Mouse (Mus musculus) heart, postnatal 36 days (tissue): ENCODE data around the gene Ndufa6. TPM values are rescaled to one million over a fixed set of nuclear protein-coding genes. Genes with fewer than 3 reads are reported as not detected.

Experiments used
- DNase-seq, 2 experiments: peaks; one replicate each; pipeline ENCODE4 v3.0.0; 2021 to 2022
- intact Hi-C: fragments of 180-260 bp; cut with DNase I; formaldehyde crosslinking; loops from one replicate; pipeline ENCODE4 v1.15.1; 2025
- total RNA-seq, 2 experiments: library from RNA; stranded (reverse); gene quantifications; 2 replicates each; pipeline ENCODE4 v1.2.3; 2021

The Ndufa6 gene
- total RNA-seq, 2 experiments from 2014 or later = 702 to 740 TPM

- intact Hi-C loops = no loop called here
These were observed 10.5 kb downstream of the Ndufa6 start for GRCm38 (mm10) chr15:82343368-82344287.

GRCm38 (mm10) chr15:82342543-82342935 is 11.6 kb downstream of the Ndufa6 start:
- intact Hi-C loops = no loop called here
- no peak for DNase-seq

More at GRCm38 (mm10) chr15:82343368-82344287, 10.5 kb downstream of the Ndufa6 start:
- no peak for DNase-seq

- intact Hi-C loops = no loop called here
- DNase-seq = no peak
These were observed 12.2 kb downstream of the Ndufa6 start for GRCm38 (mm10) chr15:82341675-82342542.

GRCm38 (mm10) chr15:82341036-82341501 is 13.1 kb downstream of the Ndufa6 start:
- intact Hi-C loops = no loop called here
- peak; percentile 65 to 75 for DNase-seq

GRCm38 (mm10) chr15:82340414-82341035 is 13.6 kb downstream of the Ndufa6 start:
- no peak for DNase-seq
- intact Hi-C loops = no loop called here

- no peak for DNase-seq
- intact Hi-C loops = loop anchor here (5.0 kb wide), 1 partner anchor 78 kb away; no protein-coding TSS in a partner anchor
These were observed 14.4 kb downstream of the Ndufa6 start for GRCm38 (mm10) chr15:82339634-82340254.

GRCm38 (mm10) chr15:82339150-82339549 is 15.0 kb downstream of the Ndufa6 start:
- intact Hi-C loops = loop anchor here (5.0 kb wide), 1 partner anchor 78 kb away; no protein-coding TSS in a partner anchor
- DNase-seq = no peak

- intact Hi-C loops = loop anchor here (5.0 kb wide), 1 partner anchor 79 kb away; no protein-coding TSS in a partner anchor
- peak; percentile 98 for DNase-seq
These were observed 15.5 kb downstream of the Ndufa6 start, which contains the start of the genes Naga, Pheta2 and Smdt1 for GRCm38 (mm10) chr15:82338593-82339112. Gene Naga (minus strand): TSS chr15:82338925. Gene Pheta2 (plus strand): TSS chr15:82338942. Gene Smdt1 (plus strand): TSS chr15:82338959.

GRCm38 (mm10) chr15:82337875-82338274 is 16.2 kb downstream of the Ndufa6 start:
- intact Hi-C loops = loop anchor here (5.0 kb wide), 1 partner anchor 79 kb away; no protein-coding TSS in a partner anchor
- no peak for DNase-seq

- intact Hi-C loops = loop anchor here (5.0 kb wide), 1 partner anchor 81 kb away; no protein-coding TSS in a partner anchor
- no peak for DNase-seq
These were observed 17.5 kb downstream of the Ndufa6 start for GRCm38 (mm10) chr15:82336629-82337028.

- no peak for DNase-seq
- intact Hi-C loops = loop anchor here (5.0 kb wide), 1 partner anchor 82 kb away; no protein-coding TSS in a partner anchor
These were observed 18.9 kb downstream of the Ndufa6 start for GRCm38 (mm10) chr15:82335194-82335593.

GRCm38 (mm10) chr15:82325382-82325781 is 28.7 kb downstream of the Ndufa6 start:
- DNase-seq = no peak
- intact Hi-C loops = no loop called here

- intact Hi-C loops = no loop called here
- DNase-seq = no peak
These were observed 31.9 kb downstream of the Ndufa6 start for GRCm38 (mm10) chr15:82322195-82322594.

- no peak for DNase-seq
- intact Hi-C loops = no loop called here
These were observed 34.5 kb downstream of the Ndufa6 start for GRCm38 (mm10) chr15:82319613-82320012.

- intact Hi-C loops = no loop called here
- no peak for DNase-seq
These were observed 36.3 kb downstream of the Ndufa6 start for GRCm38 (mm10) chr15:82317839-82318238.

- DNase-seq = no peak
- intact Hi-C loops = no loop called here
These were observed 45.7 kb downstream of the Ndufa6 start for GRCm38 (mm10) chr15:82308416-82308815.

- DNase-seq = no peak
- intact Hi-C loops = no loop called here
These were observed 47.0 kb downstream of the Ndufa6 start for GRCm38 (mm10) chr15:82307107-82307506.
